Mouse (Mus musculus): ENCODE measurements around the gene Trim44. TPM values are rescaled to one million over a fixed set of nuclear protein-coding genes. Genes with fewer than 3 reads are reported as not detected.

The Trim44 gene
- total and polyA plus RNA-seq, 3 experiments = 21.7 to 55.3 (median 49.1) TPM

GRCm38 (mm10) chr2:102383069-102383834, 24.4 kb downstream of the Trim44 start:
- Histone ChIP-seq H3K9me3 (replicated peaks; ENCODE audit: insufficient read depth, low read length) (no peaks in the 10 kb centered on the region), H3K79me2 (ENCODE audit: control insufficient read depth, insufficient read depth, low read length, poor library complexity) (peaks cover 45% of the 10 kb centered on the region), H3K4me3 (ENCODE audit: control insufficient read depth in 1 of 2, insufficient read depth in 1 of 2, low read depth in 2 of 2, low read length in 2 of 2) (no peak overlapping the region), H3K36me3 (ENCODE audit: control insufficient read depth in 1 of 2, insufficient read depth in 2 of 2, low read length in 2 of 2) (peaks cover 12 to 22% of the 10 kb centered on the region in 2 experiments), H3K9ac (ENCODE audit: control insufficient read depth, low read depth, low read length, poor library complexity, severe bottlenecking) (no peak overlapping the region), H3K27ac (ENCODE audit: control insufficient read depth, low read depth, low read length) (no peak overlapping the region), H3K27me3 (ENCODE audit: control insufficient read depth in 1 of 2, insufficient read depth in 2 of 2, low read length in 2 of 2) (no peaks in the 10 kb centered on the region), H3K4me1 (ENCODE audit: control insufficient read depth in 1 of 2, insufficient read depth in 2 of 2, low read length in 2 of 2) (peaks cover 4 to 7% of the 10 kb centered on the region in 2 experiments)
- no peak for DNase-seq (ENCODE audit: low read depth, low spot score)
- TF ChIP-seq USF1 (IDR thresholded peaks at IDR 0.05; ENCODE audit: low read depth, low read length) (peak; percentile 77), CTCF (IDR thresholded peaks at IDR 0.05 in 2 of 3, conservative IDR thresholded peaks at IDR 0.05 in 1 of 3; ENCODE audit: control insufficient read depth in 1 of 3, insufficient read depth in 1 of 3, low read depth in 2 of 3, low read length in 3 of 3, poor library complexity in 1 of 3, severe bottlenecking in 1 of 3) (no peak)

GRCm38 (mm10) chr2:102382519-102382918, 25.1 kb downstream of the Trim44 start:
- H3K4me1 ChIP-seq (ENCODE audit: control insufficient read depth in 1 of 2, insufficient read depth in 2 of 2, low read length in 2 of 2) = peaks cover 4 to 10% of the 10 kb centered on the region in 2 experiments

GRCm38 (mm10) chr2:102380581-102380980, 27.0 kb downstream of the Trim44 start:
- Histone ChIP-seq H3K9me3 (replicated peaks; ENCODE audit: insufficient read depth, low read length) (no peaks in the 10 kb centered on the region), H3K27me3 (ENCODE audit: control insufficient read depth in 1 of 2, insufficient read depth in 2 of 2, low read length in 2 of 2) (no peaks in the 10 kb centered on the region), H3K9ac (ENCODE audit: control insufficient read depth, low read depth, low read length, poor library complexity, severe bottlenecking) (no peak overlapping the region), H3K36me3 (ENCODE audit: control insufficient read depth in 1 of 2, insufficient read depth in 2 of 2, low read length in 2 of 2) (peaks cover 8 to 16% of the 10 kb centered on the region in 2 experiments), H3K79me2 (ENCODE audit: control insufficient read depth, insufficient read depth, low read length, poor library complexity) (peaks cover 34% of the 10 kb centered on the region), H3K27ac (ENCODE audit: control insufficient read depth, low read depth, low read length) (no peak overlapping the region), H3K4me3 (ENCODE audit: control insufficient read depth in 1 of 2, insufficient read depth in 1 of 2, low read depth in 2 of 2, low read length in 2 of 2) (no peak overlapping the region), H3K4me1 (ENCODE audit: control insufficient read depth in 1 of 2, insufficient read depth in 2 of 2, low read length in 2 of 2) (peaks cover 0 to 6% of the 10 kb centered on the region in 2 experiments)
- no peak for DNase-seq (ENCODE audit: low read depth, low spot score)
- no peak for TF ChIP-seq GABPA (IDR thresholded peaks at IDR 0.05; ENCODE audit: low read depth, low read length)
- no peak for TF ChIP-seq RCOR1 (IDR thresholded peaks at IDR 0.05; ENCODE audit: low read depth, low read length)
- TF ChIP-seq ZC3H11A (IDR thresholded peaks at IDR 0.05; ENCODE audit: low read depth, low read length) = no peak
- TF ChIP-seq EP300 (IDR thresholded peaks at IDR 0.05; ENCODE audit: low read depth in 1 of 2, low read length in 2 of 2) = no peak
- no peak for TF ChIP-seq UBTF (IDR thresholded peaks at IDR 0.05; ENCODE audit: borderline replicate concordance, insufficient read depth, low read depth, low read length)
- no peak for TF ChIP-seq NRF1 (IDR thresholded peaks at IDR 0.05; ENCODE audit: insufficient read depth, low read depth, low read length, poor library complexity, severe bottlenecking)
- TF ChIP-seq MXI1 (IDR thresholded peaks at IDR 0.05; ENCODE audit: low read depth, low read length) = no peak

More at GRCm38 (mm10) chr2:102382519-102382918, 25.1 kb downstream of the Trim44 start:
- peaks cover 41% of the 10 kb centered on the region for H3K79me2 ChIP-seq (ENCODE audit: control insufficient read depth, insufficient read depth, low read length, poor library complexity)
- no peaks in the 10 kb centered on the region for H3K27me3 ChIP-seq (ENCODE audit: control insufficient read depth in 1 of 2, insufficient read depth in 2 of 2, low read length in 2 of 2)
- TF ChIP-seq KAT2A (conservative IDR thresholded peaks at IDR 0.05; ENCODE audit: low read depth, low read length) (no peak), GATA1 (IDR thresholded peaks at IDR 0.05; ENCODE audit: low read depth, low read length) (no peak), MAFK (IDR thresholded peaks at IDR 0.05; ENCODE audit: borderline replicate concordance, low read depth, low read length) (no peak), MXI1 (IDR thresholded peaks at IDR 0.05; ENCODE audit: low read depth, low read length) (no peak), SIN3A (IDR thresholded peaks at IDR 0.05; ENCODE audit: low read length) (no peak), MAX (IDR thresholded peaks at IDR 0.05; ENCODE audit: low read length) (no peak), ZNF384 (IDR thresholded peaks at IDR 0.05; ENCODE audit: low read depth, low read length) (no peak), TAL1 (IDR thresholded peaks at IDR 0.05; ENCODE audit: low read length) (no peak), CHD1 (IDR thresholded peaks at IDR 0.05; ENCODE audit: low read depth, low read length) (no peak), ZKSCAN1 (IDR thresholded peaks at IDR 0.05; ENCODE audit: low read depth, low read length) (no peak), MYB (IDR thresholded peaks at IDR 0.05; ENCODE audit: low read depth, low read length) (no peak), SMC3 (IDR thresholded peaks at IDR 0.05; ENCODE audit: low read depth, low read length) (no peak), NELFE (IDR thresholded peaks at IDR 0.05; ENCODE audit: low read depth, low read length) (no peak), ETS1 (IDR thresholded peaks at IDR 0.05; ENCODE audit: low read depth, low read length) (no peak), GABPA (IDR thresholded peaks at IDR 0.05; ENCODE audit: low read depth, low read length) (no peak), EP300 (IDR thresholded peaks at IDR 0.05; ENCODE audit: low read depth in 1 of 2, low read length in 2 of 2) (no peak)
- no peak overlapping the region for H3K9ac ChIP-seq (ENCODE audit: control insufficient read depth, low read depth, low read length, poor library complexity, severe bottlenecking)
- peaks cover 12 to 24% of the 10 kb centered on the region in 2 experiments for H3K36me3 ChIP-seq (ENCODE audit: control insufficient read depth in 1 of 2, insufficient read depth in 2 of 2, low read length in 2 of 2)
- no peak for DNase-seq (ENCODE audit: low read depth, low spot score)
- H3K4me3 ChIP-seq (ENCODE audit: control insufficient read depth in 1 of 2, insufficient read depth in 1 of 2, low read depth in 2 of 2, low read length in 2 of 2) = no peak overlapping the region
- no peak overlapping the region for H3K27ac ChIP-seq (ENCODE audit: control insufficient read depth, low read depth, low read length)
- H3K9me3 ChIP-seq (replicated peaks; ENCODE audit: insufficient read depth, low read length) = no peaks in the 10 kb centered on the region
